Mouse (Mus musculus) spleen, adult 12 weeks (tissue): ENCODE measurements around the gene Epb41l4b.
A peak's percentile ranks its signal among the peaks of the same experiment; 100 is the strongest.

Experiments used
- DNase-seq: peaks from one replicate; pipeline ENCODE4 v3.0.0; 2022; ENCODE audit warnings: low spot score

Epb41l4b gene

DNA sequence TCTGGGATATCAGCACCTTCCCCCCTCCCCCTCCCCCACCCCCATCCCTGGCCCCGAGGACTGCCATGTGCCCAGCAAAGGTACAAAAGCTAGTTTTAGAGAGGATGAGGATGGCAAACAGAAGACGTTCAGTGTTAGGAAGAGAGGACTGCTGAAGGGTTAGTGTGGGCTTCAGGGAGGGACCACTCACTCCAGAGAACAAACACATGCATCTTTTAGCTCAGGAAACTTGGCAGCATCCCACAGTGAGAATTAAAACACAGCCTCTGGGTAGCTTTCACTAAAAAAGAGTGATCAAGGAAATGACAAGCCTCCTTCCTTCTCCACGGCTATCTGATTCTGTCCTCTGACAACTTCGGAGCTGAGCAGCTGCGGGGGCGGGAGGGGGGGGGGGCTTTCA is 132.3 kb downstream of the Epb41l4b start:
- no peak for DNase-seq

GRCm38 (mm10) chr4:57010425-57010824 is 132.8 kb downstream of the Epb41l4b start:
- DNase-seq: no peak

GRCm38 (mm10) chr4:57007717-57008116 is 135.5 kb downstream of the Epb41l4b start:
- DNase-seq: no peak

DNA sequence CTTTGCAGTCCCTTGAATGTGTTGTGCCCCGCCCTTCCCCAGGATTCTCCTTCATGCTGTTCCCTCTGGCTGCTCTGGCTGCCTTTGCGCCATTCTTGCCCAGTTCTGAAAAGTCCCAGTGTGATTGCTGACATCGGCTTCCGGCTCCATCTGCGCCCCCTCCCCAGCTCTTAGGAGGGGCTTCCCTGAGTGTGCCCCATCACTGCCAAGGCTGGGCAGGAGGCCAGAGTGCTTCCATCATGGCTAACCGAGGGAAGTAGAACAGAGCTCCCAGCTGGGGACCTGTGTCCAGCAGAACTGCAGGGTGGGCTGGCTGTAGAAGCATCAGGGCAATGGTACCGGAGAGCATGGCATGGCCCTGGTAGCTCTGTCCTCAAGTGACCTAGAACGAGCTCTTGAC is 138.2 kb downstream of the Epb41l4b start:
- no peak for DNase-seq

GRCm38 (mm10) chr4:57003886-57004285 is 139.4 kb downstream of the Epb41l4b start:
- DNase-seq: no peak

DNA sequence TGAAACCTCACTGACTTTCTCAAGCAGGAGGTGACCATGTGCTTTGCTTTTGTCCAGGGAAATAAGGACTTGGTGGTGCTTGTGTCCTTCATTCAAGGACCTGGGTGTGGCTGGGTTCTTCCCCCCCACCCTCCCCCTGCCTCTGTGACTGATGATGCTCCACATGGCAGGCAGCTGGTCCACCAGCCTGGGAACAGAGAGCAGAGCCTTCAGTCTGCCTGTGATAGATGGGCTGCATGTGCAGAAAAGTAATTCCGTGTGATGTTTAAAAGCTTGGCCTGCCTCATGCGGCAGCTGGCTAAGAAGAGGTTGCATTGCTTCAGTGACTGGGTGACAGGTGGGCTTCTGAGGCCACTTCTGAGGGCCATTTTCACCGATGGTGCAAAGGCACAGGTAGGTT is 140.5 kb downstream of the Epb41l4b start:
- no peak for DNase-seq

- no peak for DNase-seq
Observed at GRCm38 (mm10) chr4:57001437-57001836, 141.8 kb downstream of the Epb41l4b start.

DNA sequence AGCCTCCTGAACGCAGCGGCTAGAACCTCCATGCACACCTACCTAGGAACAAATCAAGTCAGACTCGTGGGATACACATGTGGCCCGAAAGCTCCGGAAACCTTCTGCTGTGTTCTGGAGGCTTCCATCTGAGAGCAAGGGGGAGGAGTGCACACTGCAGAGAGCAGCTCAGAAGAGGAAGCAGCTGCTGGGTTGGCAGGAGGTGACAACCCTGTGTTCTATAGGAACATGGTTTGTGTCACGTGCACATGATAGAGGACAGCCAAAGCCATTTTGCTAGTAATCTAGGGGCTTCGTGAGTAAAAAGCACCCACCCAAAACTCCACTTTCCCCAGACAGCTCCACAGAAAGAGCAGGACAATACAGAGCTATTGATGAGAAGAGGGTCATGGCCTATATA is 149.9 kb downstream of the Epb41l4b start:
- no peak for DNase-seq

- no peak for DNase-seq
Observed at GRCm38 (mm10) chr4:56991951-56992350, 151.3 kb downstream of the Epb41l4b start.

DNA sequence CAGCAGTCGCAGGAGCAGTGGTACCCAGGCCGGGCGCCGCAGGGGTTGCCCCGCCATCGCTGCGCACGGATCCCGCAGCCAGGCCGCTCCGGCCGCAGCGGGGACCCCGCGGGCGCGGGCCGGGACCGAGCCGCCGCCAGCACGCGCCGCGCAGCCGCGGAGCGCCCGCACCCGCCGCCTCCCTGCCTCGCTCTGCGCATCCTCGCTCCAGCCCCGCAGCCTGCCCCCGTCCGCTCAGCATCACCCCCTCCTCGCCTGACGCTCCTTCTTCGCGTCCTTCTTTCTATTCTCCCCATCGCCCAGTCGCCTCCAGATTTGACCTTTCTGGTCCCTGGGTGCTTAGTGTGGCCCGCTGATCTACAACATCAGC is 153.0 kb downstream of the Epb41l4b start, which contains the start of gene Frrs1l:
TSS of gene Frrs1l (minus strand) at position 177 of the 370 bp plus-strand sequence.
- no peak for DNase-seq

DNA sequence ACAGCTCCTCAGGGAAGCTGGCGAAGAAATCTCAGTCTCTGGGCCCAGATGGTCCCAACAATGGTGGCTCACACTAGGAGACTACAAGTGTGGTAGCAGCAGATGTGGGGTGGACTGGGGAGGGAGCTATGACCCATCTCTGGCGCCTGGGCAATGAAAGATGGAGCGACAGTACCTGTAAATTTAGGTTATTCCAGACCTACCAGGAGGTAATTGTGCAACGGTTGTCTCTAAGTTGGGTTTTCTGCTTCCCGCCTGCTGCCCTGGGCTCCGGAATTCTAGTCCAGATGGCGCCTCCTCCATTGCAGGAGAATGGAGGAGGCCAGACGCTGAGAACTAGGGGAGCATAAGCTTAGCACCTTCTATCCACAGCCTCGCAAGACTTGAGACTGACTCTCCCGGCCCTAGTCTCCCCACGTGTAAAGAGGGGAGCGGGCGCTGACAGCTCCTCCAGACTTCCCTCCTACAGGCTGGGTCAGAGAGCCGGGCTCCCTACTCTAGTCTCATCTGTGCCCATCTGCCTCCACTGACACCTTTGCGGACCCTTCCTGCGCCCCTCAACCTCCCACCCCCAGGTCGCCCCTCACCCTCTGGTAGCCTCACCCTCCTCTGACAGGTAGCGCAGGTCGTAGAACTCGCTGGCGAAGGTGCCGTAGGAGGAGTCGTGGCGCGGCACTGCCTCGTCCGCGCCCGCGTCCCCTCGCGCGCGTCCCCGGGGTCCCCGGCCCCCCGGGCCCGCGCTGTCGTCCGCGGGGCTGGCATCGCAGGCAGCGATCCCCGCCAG is 153.6 kb downstream of the Epb41l4b start:
- no peak for DNase-seq

GRCm38 (mm10) chr4:56965586-56966179 is 177.6 kb downstream of the Epb41l4b start:
- no peak for DNase-seq

- no peak for DNase-seq
Observed at GRCm38 (mm10) chr4:56963687-56964086, 179.6 kb downstream of the Epb41l4b start.

GRCm38 (mm10) chr4:56961320-56961925 is 181.8 kb downstream of the Epb41l4b start:
- no peak for DNase-seq

DNA sequence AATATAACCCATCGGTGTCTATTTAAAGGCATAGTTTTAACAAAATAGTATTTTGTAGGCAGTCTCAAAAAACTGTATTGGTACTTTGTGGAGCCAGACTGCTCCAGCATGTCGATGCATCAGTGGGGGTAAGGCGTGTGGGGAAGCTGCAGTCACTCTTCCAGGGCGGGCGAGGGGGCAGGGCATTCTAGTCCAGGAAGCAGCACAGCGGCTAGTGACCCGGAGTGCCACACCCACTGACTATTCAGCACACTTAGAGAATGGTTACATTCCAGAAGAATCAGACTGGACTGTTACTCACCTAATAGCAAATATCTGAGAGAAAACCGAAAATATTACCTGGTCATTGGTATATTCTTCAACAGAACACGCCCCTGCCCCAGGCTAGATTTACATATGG is 185.7 kb downstream of the Epb41l4b start:
- DNase-seq: no peak

GRCm38 (mm10) chr4:56953235-56953634 is 190.0 kb downstream of the Epb41l4b start:
- no peak for DNase-seq

- no peak for DNase-seq
Observed at GRCm38 (mm10) chr4:56951701-56952100, 191.5 kb downstream of the Epb41l4b start.

DNA sequence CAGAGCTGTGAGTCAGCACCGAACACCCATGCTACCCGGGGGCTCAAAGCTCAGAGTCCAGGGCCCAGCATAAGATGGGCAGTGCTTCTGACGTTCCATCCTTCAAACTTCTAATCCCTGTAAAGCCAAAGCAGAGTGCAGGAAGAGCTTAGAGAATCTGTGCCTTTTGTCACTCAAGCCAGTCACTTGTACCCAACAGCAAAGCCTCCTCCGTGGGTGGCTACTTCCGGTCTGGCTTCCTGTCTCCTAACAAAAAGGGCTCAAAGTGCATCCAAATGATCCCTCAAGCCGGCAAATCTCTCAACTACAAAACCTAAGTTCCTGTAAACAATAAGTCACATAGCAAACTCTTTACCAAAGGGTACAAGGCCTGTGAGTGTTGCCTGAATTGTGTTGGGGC is 193.7 kb downstream of the Epb41l4b start:
- no peak for DNase-seq

DNA sequence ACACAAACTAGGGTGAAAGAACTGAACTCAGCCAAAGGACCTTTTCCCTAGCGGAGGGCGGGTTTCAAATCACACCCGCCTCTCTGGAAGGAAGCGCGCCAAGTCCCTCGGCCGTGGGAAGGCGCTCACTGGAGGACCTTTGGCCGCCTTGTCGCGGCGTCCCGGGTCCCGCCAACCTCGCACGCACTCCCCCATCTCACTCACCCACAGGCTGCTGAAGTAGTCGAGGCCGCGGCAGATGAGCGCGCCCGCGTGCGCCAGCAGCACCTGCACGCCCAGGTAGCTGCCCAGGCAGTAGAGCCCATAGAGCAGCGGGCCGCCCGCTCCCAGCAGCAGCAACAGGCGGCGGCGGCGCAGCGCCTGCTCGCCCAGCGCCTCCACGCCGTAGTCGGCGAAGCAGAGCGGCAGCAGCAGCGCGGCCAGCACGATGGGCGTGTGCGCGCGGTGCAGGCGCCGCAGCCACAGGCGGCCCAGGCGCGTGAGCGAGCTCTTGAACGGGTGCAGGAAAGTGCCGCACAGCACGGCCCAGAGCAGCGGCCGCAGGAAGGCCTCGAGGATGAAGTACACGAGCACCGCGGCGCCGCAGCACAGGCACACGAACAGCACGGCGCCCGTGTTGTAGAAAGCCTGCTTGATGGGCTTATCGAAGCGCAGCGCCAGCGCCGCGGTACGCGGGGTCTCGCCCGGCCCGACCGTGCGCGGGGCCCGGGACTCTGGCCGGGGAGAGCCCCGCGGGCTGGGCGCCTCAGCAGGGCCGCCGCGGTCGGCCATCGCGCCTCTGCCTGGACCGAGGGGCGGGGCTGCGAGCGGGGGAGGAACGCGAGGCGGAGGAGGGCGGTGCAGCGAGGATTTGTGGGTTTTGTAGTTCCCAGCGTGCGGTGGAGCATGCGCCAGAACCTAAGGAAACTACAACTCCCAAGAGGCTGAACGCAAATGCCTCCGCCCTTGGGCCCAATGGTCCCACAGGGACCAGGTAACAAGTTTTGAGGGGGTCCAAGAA is 196.3 kb downstream of the Epb41l4b start, which contains the start of gene Tmem245:
TSS of gene Tmem245 (minus strand) at position 797 of the 1,000 bp plus-strand sequence.
- peak; percentile 77 for DNase-seq

DNA sequence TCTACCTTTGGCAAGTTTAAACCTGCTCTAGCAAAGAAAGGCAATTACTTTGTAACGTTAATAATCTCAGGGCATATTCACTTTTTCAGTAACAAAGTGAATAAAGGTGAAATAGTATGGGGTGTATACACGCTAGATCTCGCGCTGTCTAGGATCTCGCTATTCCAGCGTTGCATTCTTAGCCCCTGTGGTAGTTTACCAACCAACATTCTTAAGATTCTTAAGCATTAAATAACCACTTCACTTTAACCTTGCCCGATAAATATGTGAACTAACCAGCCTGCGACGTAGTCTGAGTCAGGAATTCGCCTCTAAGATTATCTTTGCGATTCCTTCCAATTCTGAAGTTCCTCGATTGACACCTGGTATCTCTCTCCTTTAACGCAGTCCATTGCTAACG is 197.1 kb downstream of the Epb41l4b start:
- no peak for DNase-seq

DNA sequence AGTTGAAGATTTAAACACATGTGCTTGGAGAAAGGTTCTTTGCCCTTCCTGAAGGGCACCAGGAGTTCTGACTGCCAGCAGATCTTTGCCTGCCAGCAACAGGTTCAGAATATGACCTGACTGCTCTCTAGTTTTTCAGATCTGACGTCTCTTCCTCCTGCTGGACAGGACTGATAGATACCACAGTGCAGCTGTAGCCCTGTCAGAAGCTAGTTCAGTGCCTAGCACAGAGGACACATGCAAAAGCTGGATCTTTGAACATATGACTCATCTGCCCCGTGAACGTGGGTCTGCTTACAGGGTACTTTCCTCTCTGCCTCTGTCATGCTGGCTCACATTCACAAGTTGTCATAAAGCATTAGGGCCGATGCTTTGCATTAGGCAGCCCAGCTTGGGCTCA is 199.0 kb downstream of the Epb41l4b start:
- DNase-seq: no peak

DNA sequence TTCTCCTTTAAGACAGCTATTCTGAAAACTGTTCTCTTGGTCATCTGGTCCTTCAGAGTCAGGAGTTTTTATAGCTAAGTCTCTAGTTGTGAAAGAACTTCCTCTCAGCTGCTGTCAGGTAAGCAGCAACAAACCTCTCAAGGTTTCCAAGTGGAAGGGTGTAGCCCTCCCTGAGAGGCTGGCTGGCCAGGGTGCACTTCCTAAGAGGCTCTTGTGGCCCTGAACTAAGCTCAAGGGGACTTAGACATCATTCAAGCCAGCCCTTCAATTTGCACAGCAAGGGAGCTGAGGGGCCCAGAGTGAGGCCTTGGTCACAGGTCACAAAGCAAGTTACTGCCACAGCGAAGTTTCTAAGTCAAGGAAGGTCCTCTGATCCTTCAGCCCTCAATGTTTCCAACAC is 200.0 kb downstream of the Epb41l4b start:
- DNase-seq: no peak
